Mouse (Mus musculus) 3134 (cell line): ENCODE measurements around the gene Lrrc75a.

Source experiments
- DNase-seq: peaks from one replicate; pipeline ENCODE4 v3.0.0-alpha.2; 2011; ENCODE audit warnings: low spot score; ENCODE audit not compliant: insufficient read length; ENCODE audit errors: extremely low read depth

The Lrrc75a gene

DNA sequence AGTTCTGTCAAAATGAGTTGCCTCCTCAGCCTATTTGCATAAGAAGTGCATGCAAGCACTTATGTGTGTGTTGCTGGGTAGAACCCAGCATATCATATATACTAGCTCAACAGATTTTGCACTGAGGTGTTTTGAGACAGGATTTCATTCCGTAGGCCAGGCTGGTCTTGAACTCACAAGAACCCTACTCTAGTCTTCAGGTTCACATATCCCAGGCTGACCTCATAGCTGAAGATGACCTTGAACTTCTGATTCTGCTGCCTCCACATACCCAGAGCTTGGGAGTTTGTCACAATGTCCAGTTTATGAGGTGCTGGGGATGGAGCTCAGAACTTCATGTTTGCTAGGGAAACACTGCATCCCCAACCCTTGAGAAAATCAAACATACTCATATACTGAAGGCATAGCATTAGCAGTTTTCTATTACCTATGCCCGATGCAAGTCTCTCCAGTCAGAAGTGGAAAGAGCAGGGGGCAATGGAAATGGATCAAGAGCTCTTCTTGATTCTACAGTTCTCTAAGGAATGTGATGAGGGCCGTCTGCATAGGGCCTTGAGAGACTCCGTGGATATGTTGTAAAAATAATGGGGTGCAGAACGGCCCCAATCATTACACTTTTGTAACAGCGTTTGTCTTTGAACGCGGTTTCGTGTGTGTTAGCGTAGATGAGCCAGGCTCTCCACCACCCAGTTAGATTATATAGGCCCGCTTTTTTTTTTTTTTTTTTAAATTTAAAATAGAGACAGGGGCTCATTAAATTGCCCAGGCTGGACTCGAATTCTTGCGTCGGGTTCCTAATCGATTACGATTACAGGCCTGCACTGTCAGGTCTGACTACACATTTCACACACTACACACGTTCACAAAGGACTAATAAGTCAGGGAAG, 46.3 kb downstream of the Lrrc75a start:
- no peak for DNase-seq

DNA sequence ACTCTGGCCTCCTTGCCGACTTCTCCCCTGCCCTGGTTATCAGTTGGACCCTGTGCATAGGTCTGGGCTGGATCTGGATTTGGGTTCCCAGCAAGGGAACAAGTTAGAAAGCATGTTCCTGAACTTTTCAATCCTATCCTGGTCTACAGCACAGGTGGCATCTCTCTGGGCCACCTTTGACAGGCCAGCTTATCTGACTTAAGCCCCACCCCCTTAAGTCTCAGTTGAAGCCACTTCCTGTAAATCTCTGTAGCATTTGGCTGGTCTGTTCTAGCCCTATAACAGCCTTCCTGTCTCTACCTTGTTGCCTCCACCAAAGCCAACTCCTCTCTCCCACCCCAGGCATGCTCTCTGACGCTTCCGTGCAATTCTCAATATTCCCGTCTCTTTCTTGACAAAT, 49.8 kb downstream of the Lrrc75a start:
- no peak for DNase-seq

DNA sequence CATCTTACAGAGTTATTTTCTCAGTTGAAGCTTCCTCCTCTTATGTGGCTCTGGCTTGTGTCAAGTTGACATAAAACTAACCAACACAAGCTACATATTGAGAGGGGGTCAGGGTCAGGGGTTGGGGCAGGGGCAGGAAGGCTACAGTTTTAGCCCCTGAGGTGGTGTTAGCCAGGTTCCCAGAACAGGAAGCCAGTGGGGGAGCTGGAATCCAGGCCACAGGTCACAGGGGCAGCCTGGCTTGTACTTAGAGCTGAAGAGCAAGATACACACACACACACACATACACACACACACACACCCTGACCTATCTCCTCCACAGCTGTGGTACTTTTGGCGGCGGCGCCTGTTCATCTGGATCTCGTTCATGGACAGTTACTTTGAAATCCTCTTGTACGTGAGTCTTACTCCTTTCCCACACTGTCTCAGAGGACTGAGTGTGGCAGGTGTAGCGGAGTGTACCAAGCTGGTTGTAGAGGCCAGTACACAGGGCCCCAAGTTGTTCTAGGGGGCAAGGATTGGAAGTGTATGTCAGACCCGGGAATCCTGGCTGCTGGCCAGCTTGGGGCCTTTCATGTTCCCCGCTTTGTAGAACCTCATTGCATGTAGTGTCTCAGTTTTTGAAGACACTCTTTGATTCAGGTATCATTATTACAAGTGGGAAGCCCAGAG, 56.3 kb downstream of the Lrrc75a start:
- DNase-seq = no peak

DNA sequence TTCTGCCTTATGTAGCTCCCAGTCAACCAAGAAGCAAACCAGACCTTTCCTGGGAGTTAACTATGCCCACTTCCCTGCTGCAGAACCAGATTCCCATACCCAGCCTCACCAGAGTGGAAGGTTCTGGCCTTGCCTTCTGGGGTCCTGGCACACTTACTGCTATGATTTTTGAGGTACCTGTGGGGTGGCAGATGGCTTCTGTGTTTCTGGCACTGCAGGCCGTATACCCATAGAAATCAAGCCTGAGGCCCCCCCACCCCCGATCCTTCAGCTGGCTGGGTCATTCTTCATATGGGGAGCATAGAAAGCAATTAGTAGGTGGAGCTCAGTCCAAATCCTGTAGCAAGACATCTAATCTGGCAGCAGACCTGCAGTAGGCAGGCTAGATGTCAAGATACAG, 57.3 kb downstream of the Lrrc75a start:
- no peak for DNase-seq

DNA sequence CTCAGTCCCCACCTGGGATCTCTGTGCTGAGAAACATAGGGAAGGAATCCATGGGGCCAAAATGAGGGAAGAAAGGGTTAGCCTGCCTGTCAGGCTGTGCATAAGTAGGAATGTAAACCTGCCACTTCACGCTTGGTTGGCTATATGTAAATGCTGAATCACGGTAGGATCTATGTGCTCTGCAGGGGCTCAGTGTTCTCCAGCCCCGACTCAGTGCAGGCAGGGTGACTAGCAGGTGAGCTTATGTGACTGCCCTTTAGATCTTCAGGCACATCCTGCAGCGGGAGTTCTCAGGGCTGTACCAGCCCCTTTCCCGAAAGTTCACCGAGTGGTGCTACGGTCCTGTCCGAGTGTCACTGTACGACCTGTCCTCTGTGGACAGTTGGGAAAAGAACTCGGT, 58.9 kb downstream of the Lrrc75a start:
- no peak for DNase-seq

DNA sequence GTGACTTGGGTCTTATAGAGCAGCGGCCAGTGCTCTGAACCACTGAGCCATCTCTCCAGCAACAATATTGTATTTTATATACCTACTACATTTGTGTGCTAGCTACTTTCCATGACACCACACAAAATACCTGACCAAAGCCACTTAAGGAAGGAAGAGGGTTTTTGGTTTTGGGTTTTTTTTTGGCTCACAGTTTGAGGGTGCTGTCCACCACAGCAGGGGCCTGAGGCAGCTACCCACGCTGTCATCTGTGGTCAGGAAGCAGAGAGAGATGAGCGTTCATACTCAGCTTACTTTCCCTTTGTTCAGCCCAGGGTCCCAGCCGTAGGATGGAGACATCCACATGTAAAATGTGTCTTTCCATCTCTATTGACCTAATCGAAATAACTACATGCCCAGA, 61.3 kb downstream of the Lrrc75a start:
- no peak for DNase-seq

DNA sequence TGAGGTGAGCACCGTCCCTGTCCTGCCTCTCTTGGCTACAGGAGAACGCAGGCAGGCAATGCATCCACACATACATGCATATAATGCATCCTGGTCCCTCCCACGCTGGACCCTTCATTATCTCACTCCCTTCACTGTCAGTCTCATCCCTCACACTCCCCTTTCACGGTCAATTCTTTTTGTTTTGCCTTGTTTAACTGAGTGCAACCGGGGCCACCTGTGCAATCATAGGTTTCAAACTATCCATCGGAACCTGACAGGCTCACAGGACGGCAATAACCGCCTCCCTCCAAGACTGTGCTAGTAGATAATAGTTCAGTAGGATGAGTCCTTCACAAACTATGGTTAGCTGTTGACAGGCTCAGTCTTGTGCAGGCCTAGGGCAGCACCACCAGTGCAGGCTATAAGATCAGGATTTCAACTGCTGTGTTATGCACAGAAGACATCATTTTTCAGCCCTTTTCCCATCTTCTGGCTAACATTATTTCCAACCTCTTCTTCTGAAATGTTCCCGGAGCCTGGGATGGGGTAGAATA, 63.6 kb downstream of the Lrrc75a start:
- DNase-seq = no peak

DNA sequence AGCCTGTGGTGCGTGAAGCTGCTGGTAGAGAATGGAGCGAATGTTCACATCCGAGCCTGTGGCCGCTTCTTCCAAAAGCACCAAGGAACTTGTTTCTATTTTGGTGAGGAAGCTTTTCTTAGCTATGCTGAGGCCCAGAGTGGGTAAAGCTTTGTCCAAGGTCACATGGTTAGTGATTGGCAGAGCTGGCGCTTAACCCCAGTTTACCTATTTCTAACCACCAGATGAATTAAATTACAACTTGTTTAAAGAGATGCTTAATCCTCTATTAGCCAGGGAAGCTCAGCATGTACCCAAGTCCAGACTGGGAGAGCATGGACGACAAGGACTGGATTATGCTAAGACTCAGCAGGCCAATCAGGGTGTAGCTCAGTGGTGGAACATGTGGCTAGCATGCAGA, 65.3 kb downstream of the Lrrc75a start:
- no peak for DNase-seq

DNA sequence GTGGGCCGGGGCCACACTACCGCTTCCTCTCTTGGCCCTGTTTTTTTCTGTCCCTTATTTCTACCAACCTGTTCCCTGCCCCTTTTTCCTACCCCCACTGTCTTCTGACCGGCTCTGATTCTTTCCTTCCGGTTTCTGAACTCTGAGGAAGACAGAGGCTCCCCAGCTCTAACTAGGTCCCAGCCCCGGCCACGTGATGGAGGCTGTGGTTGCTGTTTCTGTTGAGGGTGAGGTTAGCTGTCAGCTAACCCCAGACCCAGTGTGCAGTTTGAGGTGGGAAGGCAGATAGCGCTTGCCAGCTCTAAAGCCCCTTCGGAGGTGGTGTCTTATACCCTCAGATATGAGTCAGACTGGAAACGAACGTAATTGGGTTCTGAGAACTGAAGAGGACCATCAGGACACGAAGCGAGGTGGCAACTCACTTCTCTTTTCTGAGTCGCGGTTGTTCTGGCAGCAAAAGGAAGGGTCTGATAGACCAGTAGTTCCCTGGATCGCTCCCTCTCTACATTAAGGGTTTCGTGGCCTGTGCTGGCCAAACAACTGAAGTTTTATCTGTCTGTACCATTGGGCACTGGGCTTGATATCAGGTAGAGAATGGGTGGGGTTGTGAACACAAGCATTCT, 71.7 kb downstream of the Lrrc75a start:
- DNase-seq = no peak

DNA sequence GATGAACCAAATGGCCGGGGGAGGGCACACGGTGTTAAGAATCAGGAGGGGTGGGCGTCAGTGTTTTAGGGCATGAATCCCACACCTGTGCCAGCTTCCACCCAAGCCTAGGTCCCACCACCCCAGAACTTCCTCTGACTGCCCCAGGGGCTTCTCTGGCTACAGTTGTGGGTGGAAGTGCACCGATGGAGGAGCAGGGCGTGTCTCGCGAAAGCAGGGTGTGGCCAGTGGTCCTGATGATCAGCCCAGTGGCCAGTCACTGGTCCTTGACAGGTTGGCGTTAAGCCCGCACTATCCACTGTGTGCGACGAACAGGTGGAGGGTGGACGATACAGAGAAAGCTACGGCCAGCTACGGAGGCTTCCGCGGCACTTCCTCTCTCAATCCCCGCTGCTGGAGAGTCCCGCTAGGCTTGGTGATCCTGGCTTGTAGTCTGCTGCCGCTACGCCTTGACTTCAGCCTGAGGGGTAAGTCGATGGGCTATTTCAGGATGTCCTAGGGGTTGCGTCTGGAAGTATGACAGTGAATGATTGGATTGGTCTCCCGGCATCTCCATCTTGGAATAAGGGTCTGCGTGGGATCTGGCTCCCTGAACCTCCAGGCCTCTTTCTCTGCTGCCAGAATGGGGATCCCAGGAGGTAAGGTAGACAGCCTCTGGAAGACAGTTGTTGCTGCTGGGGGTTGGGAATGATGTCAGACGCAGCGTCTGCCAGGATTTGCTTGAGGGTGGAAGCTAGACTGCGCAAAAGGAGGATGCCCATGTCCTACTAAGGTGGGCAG, 72.5 kb downstream of the Lrrc75a start:
- DNase-seq = no peak

DNA sequence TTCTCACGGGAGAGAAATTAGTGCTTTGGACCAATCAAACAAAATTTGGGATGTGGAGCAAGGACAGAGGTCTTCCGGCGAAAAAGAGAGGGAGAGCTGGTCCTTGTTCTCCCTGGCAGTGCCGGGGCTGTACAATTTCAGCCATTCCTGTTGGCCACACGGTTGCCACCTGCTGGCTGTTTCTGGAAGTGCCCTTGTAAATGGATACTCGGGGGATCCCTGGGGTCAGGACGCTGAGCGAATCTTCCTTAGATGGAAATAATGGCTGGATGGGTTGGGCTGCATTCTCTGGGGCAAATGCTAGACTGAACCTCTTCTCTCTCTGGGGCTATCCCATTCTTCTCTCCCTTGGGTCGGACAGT, 73.0 kb downstream of the Lrrc75a start:
- DNase-seq = no peak

DNA sequence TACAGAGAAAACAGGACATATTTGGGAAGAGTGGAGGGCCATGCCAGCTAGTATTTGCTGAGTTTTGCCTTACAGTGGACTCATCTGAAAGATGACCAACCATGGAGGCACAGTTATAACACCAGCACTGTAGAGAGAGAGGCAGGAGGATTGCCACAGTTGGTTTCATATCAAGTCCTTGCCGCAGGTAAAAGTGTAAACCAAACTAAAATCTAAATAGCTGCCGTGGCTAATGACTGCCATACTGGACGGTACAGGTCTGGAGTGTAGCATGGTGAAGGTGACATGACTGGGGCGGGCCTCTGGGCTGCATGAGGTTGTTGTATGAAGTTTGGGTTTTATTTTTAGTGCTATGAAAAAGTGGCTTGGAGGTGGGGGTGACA, 73.6 kb downstream of the Lrrc75a start:
- DNase-seq = no peak

DNA sequence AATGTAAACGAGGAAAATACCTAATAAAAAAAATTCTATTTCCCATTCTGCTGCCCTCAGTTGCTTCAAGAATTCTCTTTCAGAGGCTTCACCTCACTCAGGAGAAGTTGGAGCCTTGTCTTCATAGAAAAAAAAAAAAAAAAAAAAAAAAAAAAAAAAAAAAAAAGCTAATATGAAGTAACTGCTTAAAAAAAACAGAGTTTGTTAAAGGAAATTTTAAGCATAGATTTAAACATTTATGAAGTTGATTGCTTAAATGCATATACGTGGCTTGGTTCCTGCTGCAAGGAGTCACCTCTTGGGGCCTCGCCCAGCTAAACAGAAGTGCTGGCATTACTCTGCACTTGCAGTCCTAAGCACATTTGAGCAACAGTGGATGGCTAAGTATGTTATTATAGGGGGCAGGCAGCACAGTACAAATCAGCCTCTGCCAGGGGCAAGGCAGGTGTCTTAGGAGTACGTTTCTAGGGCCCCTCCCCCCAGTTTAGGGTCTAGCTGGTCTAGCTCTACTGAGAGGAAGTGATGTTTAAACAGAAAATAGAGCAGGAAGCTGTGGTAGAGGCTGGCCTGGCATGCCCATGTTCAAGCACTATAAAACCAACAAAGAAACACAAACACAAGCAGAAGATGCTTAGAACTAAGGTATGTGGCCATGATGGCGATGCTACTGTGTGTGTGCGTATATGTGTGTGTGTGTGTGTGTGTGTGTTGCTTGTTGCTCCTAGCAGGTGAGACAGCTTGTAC, 74.2 kb downstream of the Lrrc75a start, which contains the start of gene Trpv2:
TSS of gene Trpv2 (plus strand) at position 528 of the 744 bp plus-strand sequence.
- no peak for DNase-seq

DNA sequence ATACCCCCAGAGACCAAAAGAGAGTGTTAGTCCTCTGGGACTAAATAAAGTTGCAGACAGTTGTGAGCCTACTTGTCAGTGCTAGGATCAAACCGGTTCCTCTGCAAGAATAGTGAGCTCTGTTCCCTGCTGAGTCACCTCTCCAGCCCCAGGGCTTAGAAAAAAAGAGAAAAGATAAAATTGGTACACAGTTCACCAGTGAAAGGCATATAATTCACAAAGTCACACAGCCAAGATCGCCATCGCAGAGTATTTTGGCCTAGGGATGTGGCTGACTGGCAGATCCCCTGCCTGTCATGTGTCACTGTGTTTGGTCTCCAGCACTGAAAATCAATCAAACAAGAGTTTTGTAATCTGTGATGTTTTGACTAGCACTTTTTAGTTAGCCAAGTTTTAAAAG, 80.0 kb downstream of the Lrrc75a start:
- no peak for DNase-seq

DNA sequence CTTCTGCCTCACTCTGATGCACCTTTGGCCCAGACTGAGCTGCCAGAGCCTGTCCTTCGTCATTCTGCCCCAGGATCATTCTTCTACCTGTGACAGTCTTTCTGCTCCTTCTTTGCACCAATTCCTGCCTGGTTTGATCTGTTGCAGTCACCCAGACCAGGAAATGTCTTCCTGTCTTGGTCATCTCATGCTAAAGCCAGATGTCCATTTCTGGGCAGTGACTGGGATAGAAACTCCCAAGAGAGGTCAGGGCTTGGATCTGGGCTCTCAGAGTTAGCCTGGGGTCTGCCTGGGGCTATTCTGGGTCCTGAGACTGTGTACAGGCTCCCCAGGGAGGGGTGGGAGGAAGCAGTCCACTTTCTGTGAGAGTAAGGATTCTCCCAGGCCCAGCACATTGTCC, 82.1 kb downstream of the Lrrc75a start:
- no peak for DNase-seq

DNA sequence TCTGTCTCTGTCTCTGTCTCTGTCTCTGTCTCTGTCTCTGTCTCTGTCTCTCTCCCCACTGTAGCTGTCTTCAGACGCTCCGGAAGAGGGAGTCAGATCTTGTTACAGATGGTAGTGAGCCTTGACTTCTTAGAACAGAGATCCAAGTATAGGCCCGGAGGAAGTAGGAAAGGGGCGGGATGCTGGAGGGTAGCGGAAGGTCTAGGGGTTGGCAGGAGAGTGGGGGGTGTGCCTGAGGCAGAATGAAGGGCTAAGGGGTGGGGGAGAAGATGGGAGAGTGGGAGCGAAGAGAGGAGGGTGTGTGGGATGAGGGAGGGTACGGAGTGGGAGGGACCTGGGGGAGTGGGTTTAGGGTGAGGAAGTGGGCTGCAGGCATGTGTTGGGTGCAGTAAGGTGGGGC, 82.6 kb downstream of the Lrrc75a start:
- DNase-seq = no peak

DNA sequence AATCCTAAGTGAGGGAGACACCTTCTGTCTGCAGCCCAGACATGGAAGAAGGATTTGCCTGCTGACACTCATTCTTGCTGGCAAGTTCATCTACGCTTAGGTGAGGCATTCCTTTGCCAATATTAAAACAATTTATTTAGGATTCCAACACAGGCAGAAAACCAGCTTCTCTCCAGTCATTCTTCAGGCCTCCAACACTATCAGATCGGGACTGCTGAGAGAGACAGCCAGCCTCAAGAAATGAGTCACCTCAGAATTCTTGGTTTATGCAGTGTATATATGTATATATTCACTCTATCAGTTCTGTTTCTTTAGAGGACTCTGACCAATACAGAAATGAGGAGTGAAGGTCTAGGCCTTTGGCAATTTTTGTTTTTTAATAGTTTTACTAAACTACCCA, 84.7 kb downstream of the Lrrc75a start:
- DNase-seq = no peak

DNA sequence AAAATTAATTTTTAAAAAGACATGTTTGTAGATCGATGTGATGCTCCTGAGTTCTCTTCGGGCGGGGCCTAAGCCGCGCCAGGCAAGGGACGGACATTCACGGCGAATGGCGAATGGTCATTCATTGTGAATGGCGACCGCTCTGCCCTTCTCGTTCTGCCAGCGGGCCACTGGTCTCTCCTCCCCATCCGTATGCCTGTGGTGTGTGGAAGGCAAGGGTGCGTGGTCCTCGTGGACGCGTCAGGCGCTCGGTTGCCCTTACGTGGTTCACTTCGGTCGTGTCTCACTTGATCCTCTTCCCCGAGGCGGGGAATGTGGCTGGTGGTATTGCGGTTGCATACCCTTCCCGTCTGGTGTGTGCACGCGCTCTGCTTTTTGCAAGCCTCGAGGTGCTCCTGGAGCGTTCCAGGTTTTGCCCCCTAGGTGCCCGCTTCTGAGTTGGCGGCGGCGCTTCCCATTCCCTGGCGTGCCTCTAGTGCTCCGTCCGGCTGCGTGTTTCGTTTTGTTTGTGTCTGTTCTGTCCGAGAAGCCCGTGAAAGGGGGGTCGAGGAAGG, 87.8 kb downstream of the Lrrc75a start:
- DNase-seq = no peak

DNA sequence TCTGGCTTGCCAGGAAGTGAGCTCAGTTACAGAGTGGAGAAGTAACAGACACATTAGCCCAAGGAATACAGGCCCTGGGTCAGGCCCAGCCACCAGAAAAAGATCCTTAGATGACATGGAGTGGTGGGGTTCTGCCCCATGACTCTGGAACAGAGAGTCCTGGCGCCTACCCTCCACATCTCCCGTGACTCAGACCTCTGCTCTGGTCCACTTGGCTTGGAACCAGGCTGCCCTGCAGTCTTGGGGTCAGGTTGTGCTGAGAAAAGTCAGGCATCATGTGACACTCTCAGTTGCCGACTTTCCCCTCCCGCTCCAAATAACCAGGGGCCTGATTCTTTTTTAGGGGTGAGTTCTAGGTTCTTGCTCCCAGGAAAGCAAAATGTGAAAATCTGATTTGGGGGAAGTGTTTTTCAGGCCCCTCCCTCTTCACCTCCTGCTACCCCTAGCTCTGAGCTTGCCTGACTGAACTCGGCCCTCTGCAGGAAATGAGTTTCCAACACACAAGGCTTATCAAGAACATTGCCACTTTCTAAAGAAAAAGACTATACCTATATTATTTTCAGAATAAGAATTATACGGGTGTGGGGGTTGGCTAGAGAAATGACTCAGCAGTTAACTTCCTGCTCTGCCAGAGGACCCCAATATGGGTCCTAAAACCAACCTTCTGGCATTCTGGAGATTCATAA, 89.2 kb downstream of the Lrrc75a start:
- peak; percentile 50 for DNase-seq
